Mouse (Mus musculus) thymus, adult 2 months (tissue): Measurements from ENCODE around the gene Agrn. TPM values are rescaled to one million over a fixed set of nuclear protein-coding genes. Genes with fewer than 3 reads are reported as not detected.

Source experiments
- DNase-seq: peaks from one replicate; pipeline ENCODE4 v3.0.0; 2021
- H3K27ac ChIP-seq: fragments of 200-500 bp; 2 replicates; pipeline ENCODE4 v1.5.1; 2012; ENCODE audit warnings: low read length, control low read depth; ENCODE audit not compliant: control insufficient read depth, insufficient read depth
- H3K27me3 ChIP-seq: fragments of 200-500 bp; 2 replicates; pipeline ENCODE4 v1.6.1; 2012; ENCODE audit warnings: mild to moderate bottlenecking, low read length, moderate library complexity, mixed read lengths; ENCODE audit not compliant: control insufficient read depth, insufficient read depth
- H3K36me3 ChIP-seq: fragments of 200-500 bp; 2 replicates; pipeline ENCODE4 v1.6.1; 2012; ENCODE audit warnings: mild to moderate bottlenecking, low read length, moderate library complexity; ENCODE audit not compliant: control insufficient read depth, insufficient read depth
- H3K4me1 ChIP-seq: fragments of 200-500 bp; replicated peaks from 2 replicates; pipeline ENCODE4 v1.6.1; 2012; ENCODE audit warnings: low read length; ENCODE audit not compliant: control insufficient read depth, insufficient read depth
- H3K4me3 ChIP-seq: fragments of 200-500 bp; 2 replicates; pipeline ENCODE4 v1.5.1; 2012; ENCODE audit warnings: mild to moderate bottlenecking, low read length, control low read depth, moderate library complexity; ENCODE audit not compliant: control insufficient read depth, insufficient read depth
- CTCF ChIP-seq: fragments of 200-500 bp; IDR thresholded peaks from 2 replicates; pipeline ENCODE4 v1.5.1; 2012; ENCODE audit warnings: mild to moderate bottlenecking, control low read depth, low read length, moderate library complexity, borderline replicate concordance; ENCODE audit not compliant: control insufficient read depth, poor library complexity, insufficient read depth; ENCODE audit errors: extremely low read depth
- POLR2A ChIP-seq: fragments of 200-500 bp; IDR thresholded peaks from 2 replicates; pipeline ENCODE4 v1.6.1; 2012; ENCODE audit warnings: mild to moderate bottlenecking, low read length, control low read depth, moderate library complexity; ENCODE audit not compliant: control insufficient read depth, poor library complexity, insufficient read depth; ENCODE audit errors: extremely low read depth
- WGBS: fragments of 180-500 bp; shearing (Covaris S2); methylation state at CpG from one replicate; pipeline ENCODE4 v1.1.7; 2018; 5-methylcytosine and 5-hydroxymethylcytosine counted together
- polyA plus RNA-seq: library from polyadenylated mRNA; depleted of rRNA; stranded (reverse); fragments of >200 nt; gene quantifications from 2 replicates; pipeline ENCODE4 v1.2.3, GENCODE M21; 2012; rRNA removed

The Agrn gene
- 40.3 and 48.7 TPM in 2 replicates for polyA plus RNA-seq

DNA sequence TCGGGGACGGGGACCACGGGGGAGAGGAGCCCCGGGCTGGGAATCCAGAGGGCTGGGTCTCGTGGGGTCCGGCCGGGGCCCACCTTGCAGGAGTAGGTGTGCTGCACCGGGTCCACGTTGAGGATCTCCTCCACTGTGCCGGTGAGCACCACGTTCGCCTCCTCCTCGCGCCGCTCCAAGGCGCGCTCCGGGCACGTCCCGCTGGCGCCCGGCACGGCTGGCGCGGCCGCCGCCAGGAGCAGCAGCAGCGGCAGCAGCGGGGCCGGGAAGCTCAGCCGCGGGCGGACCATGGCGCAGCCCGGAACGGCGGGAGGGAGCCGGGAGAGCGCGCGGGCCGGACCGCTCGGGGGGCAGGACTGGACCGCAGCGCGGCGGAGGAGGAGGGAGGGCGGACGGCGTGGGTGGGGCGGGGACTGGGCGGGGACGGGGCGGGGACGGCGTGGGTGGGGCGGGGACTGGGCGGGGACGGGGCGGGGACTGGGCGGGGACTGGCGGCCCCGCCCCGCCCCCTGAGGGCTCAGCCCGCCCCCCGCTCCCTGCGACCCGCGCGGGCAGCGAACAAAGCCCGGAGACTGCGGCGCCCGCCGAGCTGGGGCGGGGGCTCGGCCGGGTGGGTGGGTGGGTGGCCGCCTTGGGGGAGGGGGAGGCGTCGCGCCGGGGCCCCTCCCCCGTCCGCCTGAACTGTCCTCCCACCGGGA lies at the start of gene Agrn:
Gene Agrn, minus strand, starts transcription at position 358 of the 698 bp plus-strand sequence.
- peak; percentile 47 for DNase-seq
- under 1% methylated on average over 71 of the region's 88 CpGs for WGBS
- peak within 1 kb of the TSS; percentile 53 for H3K4me3 ChIP-seq
- H3K27me3 ChIP-seq = peaks cover 4% of the 10 kb centered on the region
- no peak for TF ChIP-seq CTCF
- no peak for TF ChIP-seq POLR2A
- peaks cover 23% of the 10 kb centered on the region for H3K4me1 ChIP-seq
- H3K27ac ChIP-seq = no peak within 1 kb of the TSS
- H3K36me3 ChIP-seq = no peaks in the 10 kb centered on the region

DNA sequence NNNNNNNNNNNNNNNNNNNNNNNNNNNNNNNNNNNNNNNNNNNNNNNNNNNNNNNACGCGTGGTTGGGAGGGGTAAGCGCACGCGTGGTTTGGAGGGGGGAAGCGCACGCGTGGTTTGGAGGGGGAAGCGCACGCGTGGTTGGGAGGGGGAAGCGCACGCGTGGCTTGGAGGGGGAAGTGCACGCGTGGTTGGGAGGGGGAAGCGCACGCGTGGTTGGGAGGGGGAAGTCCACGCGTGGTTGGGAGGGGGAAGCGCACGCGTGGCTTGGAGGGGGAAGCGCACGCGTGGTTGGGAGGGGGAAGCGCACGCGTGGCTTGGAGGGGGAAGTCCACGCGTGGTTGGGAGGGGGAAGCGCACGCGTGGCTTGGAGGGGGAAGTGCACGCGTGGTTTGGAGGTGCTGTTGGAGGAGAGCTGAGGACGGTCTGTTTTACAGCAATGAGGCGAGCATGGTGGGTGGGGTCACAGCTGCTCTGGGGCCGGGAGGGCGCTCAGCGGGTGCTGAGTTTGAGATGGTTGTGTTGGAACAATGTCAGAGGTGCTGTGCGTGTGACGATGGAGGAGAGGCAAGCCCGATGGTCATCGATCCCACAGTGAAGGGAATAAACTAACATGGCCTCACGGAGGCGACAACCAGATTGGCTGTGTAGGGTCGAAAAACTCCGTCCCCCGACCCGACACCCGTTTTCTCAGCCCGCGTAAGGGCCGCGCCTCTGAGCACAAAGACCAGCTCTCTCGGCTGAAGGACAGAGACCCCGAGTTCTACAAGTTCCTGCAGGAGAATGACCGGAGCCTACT lies 39.6 kb upstream of the Agrn start:
- H3K36me3 ChIP-seq = peaks cover 23% of the 10 kb centered on the region
- no peak overlapping the region for H3K27ac ChIP-seq
- H3K4me3 ChIP-seq = peak overlapping the region; percentile 60
- DNase-seq = peak; percentile 9
- H3K27me3 ChIP-seq = no peaks in the 10 kb centered on the region
- TF ChIP-seq CTCF = no peak
- no peak for TF ChIP-seq POLR2A
- peaks cover 18% of the 10 kb centered on the region for H3K4me1 ChIP-seq
- WGBS = 35% methylated on average over 58 of the region's 60 CpGs

GRCm38 (mm10) chr4:156235808-156236533 lies 38.7 kb upstream of the Agrn start, which contains the start of gene Noc2l:
Noc2l (plus strand) TSS chr4:156236010.
- no peak for TF ChIP-seq CTCF
- TF ChIP-seq POLR2A = peak; percentile 67
- DNase-seq = peak; percentile 92
- WGBS = under 1% methylated on average over 85 of the region's 90 CpGs
- no peaks in the 10 kb centered on the region for H3K27me3 ChIP-seq
- no peak within 1 kb of the TSS; the same call in 1 of the 2 replicates for H3K27ac ChIP-seq
- H3K4me3 ChIP-seq = peak within 1 kb of the TSS; percentile 85
- peaks cover 19% of the 10 kb centered on the region for H3K36me3 ChIP-seq
- peaks cover 18% of the 10 kb centered on the region for H3K4me1 ChIP-seq

- peak overlapping the region; percentile 60 for H3K4me3 ChIP-seq
- 1% methylated on average over 15 of the region's 15 CpGs for WGBS
- H3K27me3 ChIP-seq = no peaks in the 10 kb centered on the region
- DNase-seq = peak; percentile 24
- peaks cover 18% of the 10 kb centered on the region for H3K4me1 ChIP-seq
- H3K36me3 ChIP-seq = peaks cover 17% of the 10 kb centered on the region
- no peak overlapping the region; the same call in 1 of the 2 replicates for H3K27ac ChIP-seq
- TF ChIP-seq CTCF (no peak), POLR2A (no peak)
Observed at GRCm38 (mm10) chr4:156235360-156235770, 38.1 kb upstream of the Agrn start.

DNA sequence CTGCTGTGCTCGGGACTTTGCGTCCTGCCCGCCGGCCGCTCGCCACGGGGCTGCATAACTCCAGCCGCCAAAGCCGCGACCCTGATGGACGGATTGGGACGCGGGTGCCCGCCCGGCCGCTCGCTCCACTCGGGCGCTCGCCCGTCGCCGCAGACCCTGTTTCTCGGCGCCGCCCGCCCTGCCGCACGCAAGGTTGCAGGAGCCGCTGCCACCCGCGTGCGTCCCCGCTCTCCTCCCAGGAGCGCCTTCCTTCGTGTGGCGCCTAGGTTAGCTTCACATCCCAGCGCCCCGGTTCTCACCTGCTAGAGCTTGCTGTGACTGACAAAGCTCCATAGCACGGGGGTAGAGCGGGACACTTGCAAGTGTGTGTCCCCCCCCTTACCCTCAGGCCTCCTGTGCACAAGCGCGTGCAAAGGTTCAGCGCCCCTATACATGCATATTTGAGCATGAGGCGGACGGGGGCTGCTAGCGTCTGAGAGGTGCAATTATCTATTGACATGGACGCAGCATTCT lies 37.5 kb upstream of the Agrn start, which contains the start of gene Plekhn1:
Gene Plekhn1, minus strand, starts transcription at position 157 of the 513 bp plus-strand sequence.
- peaks cover 11% of the 10 kb centered on the region for H3K36me3 ChIP-seq
- TF ChIP-seq CTCF = no peak
- peak; percentile 49; the same call in 1 of the 2 replicates for TF ChIP-seq POLR2A
- WGBS = under 1% methylated on average over 37 of the region's 48 CpGs

More for the DNA sequence above, 37.5 kb upstream of the Agrn start, which contains the start of gene Plekhn1:
- Histone ChIP-seq H3K27ac (no peak within 1 kb of the TSS; the same call in 1 of the 2 replicates), H3K4me1 (peaks cover 18% of the 10 kb centered on the region), H3K4me3 (peak within 1 kb of the TSS; percentile 85), H3K27me3 (no peaks in the 10 kb centered on the region)
- DNase-seq = peak; percentile 79
